Mouse (Mus musculus): Measurements from ENCODE around the gene Lrrfip2.
A peak's percentile ranks its signal among the peaks of the same experiment; 100 is the strongest.

Lrrfip2 gene

DNA sequence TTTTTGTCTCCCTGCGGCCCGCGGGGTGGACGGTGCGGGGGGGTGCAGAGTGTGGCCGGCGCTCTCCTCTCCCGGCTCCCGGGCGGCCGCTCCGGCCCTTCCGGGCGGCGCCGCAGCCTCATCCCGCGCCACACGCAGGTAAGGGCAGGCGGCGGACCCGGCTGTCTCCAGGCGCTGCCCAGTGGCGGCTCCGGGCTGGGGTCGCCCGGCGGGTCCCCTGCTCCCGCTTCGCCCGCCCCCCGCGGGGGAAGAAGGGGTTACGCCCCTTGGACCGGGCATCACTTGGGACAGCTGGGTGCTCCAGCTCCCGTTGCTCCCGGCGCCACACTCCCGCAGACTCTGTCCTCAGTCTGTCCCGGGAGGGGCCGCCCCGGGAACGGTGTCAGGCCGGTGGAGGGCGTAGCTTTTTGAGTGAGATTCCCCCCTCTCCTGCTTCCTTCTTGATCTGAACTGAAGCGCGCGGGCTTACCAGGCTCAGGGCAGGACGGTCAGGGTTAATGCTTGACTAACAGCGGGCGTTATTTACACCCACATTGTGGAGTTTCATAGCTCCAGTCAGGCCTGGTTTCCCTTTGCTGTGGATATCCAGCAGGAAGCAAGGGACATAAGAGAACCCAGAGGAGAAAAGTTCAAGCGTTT lies 979 bp downstream of the Lrrfip2 start:
- DNase-seq (ENCODE audit: low spot score in 2 of 2) = peak in 1 of 2 experiments; percentile 43

DNA sequence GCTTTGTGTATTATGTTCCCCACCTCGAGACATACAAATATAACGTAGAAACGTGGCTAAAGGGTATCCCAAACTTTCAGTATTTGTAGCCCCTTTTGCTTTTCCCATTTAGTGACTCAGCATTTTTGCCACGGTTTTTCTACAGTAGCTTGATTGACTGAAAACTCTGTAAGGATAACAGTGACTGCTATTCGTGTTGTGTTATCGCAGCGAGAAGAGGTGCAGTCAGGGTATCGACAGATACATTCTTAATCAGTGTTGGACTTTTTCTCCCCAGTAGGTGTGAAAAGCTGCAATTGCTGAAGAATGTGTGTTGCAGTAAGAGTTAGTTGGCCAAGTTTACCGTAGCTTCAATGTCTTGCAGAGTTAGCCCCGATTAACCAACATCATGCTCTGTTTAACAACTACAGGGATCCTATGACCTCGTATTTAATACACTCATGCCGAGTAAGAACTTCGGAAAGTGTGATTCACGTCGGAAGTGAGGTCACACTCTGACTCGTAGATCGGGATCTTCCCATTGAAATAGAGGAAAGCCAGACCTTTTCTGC lies 1.6 kb downstream of the Lrrfip2 start:
- no peak for DNase-seq (ENCODE audit: low spot score in 2 of 2)

GRCm38 (mm10) chr9:111122446-111122845 lies 5.1 kb downstream of the Lrrfip2 start:
- DNase-seq (ENCODE audit: low spot score in 2 of 2) = no peak

DNA sequence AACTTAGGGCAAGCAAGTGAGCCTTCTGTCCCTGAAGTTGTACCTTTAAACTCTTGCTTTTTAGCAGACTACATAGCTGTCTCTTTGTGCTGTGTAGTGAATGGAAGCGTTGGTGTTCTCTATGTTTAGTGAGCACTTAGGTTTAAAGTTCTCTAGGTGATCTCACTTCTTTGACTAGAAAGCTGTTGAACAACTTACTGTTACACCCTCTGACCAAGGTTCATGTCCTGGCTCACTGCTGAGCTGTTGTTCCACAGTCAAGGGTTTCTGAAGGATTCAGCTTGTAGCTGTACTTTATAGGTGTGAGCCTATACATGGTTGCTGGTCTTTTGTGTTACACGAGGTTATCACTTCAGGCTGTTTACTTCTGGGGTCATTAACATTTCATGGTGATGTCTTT lies 5.9 kb downstream of the Lrrfip2 start:
- DNase-seq (ENCODE audit: low spot score in 2 of 2) = no peak

DNA sequence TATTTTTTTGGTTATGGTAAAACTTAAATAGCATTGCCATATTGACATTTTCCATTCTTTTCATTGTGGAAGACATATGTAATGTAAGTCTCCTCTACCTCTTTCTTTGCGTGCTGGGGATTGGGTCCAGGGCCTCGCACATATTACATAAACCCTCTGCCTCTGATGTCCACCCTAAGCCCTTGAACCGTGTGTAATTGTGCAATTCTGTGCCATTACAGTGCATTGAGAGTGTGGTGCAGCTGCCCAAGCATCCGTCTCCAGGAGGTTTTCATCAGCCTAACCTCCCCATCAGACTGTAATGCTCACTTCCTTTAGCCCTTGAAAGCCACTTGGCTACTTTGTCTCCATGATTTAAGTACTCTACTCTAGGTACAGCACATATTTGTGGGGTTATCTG lies 7.0 kb downstream of the Lrrfip2 start:
- no peak for DNase-seq (ENCODE audit: low spot score in 2 of 2)

DNA sequence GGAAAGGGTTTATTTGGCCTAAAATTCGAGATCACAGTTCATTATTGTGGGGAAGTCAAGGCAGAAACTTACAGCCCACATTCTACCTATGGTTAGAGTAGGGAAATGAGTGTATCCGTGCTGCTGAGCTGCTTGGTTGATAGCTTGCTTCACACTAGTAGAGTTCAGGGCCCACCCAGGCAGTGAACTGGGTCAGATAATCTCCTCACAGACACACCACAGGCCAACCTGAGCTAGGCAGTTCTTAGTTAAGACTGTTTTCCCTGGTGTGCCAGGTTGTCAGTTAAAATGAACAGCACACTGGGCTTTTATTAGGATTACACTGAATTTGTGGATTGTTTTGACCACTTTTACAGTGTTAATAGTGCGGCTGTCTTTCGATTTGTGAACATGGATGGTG lies 9.3 kb downstream of the Lrrfip2 start:
- no peak for DNase-seq (ENCODE audit: low spot score in 2 of 2)

DNA sequence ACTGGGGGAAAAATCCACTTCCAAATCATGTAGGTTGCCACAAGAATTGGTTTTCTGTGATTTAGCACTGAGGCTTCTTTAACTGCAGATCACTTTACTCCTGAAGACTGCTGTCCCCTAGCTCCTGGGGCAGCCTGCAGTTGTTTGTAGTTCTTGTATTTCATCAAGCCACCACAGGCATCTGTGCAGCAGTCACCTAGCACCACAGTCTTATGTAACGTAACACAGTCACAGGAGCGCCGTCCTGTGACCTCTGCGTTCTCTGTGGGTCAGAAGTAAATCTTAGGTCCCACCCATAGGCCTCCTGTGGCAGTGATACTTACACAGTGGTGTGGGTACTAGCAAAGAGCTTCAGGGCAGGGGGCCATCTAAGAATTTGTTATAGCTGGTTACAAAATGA lies 10.4 kb downstream of the Lrrfip2 start:
- no peak for DNase-seq (ENCODE audit: low spot score in 2 of 2)

GRCm38 (mm10) chr9:111130126-111130525 lies 12.7 kb downstream of the Lrrfip2 start:
- DNase-seq (ENCODE audit: low spot score in 2 of 2) = no peak

GRCm38 (mm10) chr9:111138161-111138560 lies 20.8 kb downstream of the Lrrfip2 start:
- DNase-seq (ENCODE audit: low spot score in 2 of 2) = no peak

GRCm38 (mm10) chr9:111142721-111143120 lies 25.3 kb downstream of the Lrrfip2 start:
- DNase-seq (ENCODE audit: low spot score in 2 of 2) = no peak

DNA sequence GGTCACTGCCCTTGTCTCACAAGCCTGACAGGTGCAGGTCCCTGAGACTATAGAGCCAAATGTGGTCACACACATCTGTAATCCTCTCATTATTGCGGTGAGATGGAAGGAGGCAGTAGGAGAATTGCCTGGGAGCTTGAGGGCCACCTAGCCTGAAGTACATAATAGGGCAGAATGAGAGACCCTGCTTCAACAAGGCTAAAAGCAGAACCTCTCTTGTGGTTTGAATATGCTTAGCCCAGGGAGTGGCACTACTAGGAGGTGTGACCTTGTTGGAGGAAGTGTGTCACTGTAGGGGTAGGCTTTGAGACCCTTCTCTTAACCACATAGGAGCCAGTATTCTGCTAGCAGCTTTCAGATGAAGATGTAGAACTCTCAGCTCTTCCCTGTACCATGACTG lies 26.0 kb downstream of the Lrrfip2 start:
- DNase-seq (ENCODE audit: low spot score in 2 of 2) = no peak

DNA sequence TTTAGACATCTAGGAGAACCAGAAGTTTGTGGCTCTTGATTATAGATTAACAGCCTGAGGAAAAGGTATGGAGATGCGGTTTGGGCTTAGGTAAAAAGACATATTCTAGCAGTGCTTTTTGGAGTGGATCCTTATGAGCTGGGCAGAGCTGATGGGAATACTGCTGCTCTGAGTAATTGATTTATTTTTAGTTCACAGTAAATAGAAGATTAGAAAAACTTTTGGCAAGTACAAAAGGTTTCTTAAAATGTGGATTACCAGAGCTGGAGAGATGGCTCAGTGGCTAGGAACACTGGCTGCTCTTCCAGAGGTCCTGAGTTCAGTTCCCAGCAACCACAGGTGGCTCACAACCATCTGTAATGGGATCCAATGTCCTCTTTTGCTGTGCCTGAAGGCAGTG lies 27.3 kb downstream of the Lrrfip2 start:
- DNase-seq (ENCODE audit: low spot score in 2 of 2) = no peak

GRCm38 (mm10) chr9:111145497-111146190 lies 28.3 kb downstream of the Lrrfip2 start:
- no peak for DNase-seq (ENCODE audit: low spot score in 2 of 2)

- DNase-seq (ENCODE audit: low spot score in 2 of 2) = no peak
Measured at GRCm38 (mm10) chr9:111146216-111146798, 28.9 kb downstream of the Lrrfip2 start.

DNA sequence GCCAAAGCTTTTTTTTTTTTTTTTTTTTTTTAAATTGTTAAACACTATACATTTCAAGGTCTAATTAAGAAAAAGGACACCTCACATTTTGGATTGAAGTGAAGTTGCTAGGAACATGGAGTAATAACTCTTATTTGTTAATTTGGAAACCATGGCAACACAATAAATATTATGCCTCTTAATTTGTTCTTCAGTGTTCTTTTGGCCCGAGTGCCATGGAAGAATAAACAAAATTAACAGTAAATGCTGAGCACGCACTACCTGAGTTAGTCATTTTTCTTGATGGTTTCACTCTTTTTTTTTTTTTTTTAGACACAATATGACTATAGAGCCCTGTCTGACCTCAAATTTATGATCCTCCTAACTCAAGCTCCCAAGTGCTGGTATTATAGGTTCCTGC lies 30.6 kb downstream of the Lrrfip2 start:
- DNase-seq (ENCODE audit: low spot score in 2 of 2) = no peak

DNA sequence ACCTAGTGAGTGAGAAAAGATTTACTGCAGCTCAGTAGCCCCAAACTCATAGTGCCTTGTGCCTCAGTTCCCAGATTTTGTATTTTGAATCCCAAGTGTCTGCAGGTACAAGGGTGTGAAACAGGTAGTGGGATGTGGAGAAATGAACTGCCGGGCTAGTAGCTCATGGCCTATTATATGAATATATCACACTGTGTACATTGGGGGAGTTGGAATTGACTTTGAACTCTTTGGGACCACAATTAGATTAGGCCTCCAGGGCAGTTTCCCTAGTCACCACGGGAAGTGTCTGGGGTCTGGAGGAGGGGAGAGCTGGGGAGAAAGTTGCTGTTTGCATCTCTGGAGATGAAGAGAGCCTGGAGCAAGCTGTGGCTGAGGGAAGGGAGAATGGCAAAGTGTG lies 31.0 kb downstream of the Lrrfip2 start:
- no peak for DNase-seq (ENCODE audit: low spot score in 2 of 2)

GRCm38 (mm10) chr9:111149188-111149945 lies 32.0 kb downstream of the Lrrfip2 start:
- no peak for DNase-seq (ENCODE audit: low spot score in 2 of 2)

DNA sequence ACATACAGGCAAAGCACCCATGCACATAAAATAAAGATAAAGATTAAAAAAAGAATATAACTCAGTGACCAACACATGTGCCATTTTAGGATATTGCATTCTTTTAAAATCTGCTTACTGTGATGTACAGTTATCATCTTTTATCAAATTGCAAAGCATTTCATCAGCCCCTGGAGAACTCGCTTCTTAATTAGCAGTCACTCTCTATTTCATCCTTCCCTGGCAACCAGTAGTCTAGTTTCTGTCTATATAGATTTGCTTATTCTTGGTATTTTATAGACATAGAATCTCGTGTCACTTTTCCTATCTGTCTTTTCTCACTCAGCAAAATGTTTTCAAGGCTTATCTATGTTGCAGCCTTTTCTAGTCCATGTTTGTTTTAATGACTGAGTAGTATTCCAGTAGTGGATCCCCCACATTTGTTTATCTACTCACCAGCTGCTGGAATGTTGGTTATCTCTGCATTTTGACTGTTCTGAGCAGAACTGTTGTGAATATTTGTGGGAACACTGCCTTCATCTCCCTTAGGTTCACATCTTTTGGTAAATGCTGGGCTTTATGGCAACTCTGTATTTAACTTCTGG lies 35.0 kb downstream of the Lrrfip2 start:
- DNase-seq (ENCODE audit: low spot score in 2 of 2) = no peak

- no peak for DNase-seq (ENCODE audit: low spot score in 2 of 2)
Measured at GRCm38 (mm10) chr9:111153026-111153425, 35.6 kb downstream of the Lrrfip2 start.

- no peak for DNase-seq (ENCODE audit: low spot score in 2 of 2)
Measured at GRCm38 (mm10) chr9:111155764-111156458, 38.5 kb downstream of the Lrrfip2 start.

- DNase-seq (ENCODE audit: low spot score in 2 of 2) = no peak
Measured at GRCm38 (mm10) chr9:111159562-111159961, 42.2 kb downstream of the Lrrfip2 start.
